Mouse (Mus musculus) common myeloid progenitor, adult 5-6 weeks (primary cell): ENCODE data around the gene Lyrm7. TPM values are rescaled to one million over a fixed set of nuclear protein-coding genes. Genes with fewer than 3 reads are reported as not detected.
"Not testable (repeated sequence)": the region's sequence is repeated elsewhere in the genome, so short reads cannot be mapped to it uniquely, and the experiment has no call there.

Source experiments
- ATAC-seq: replicated peaks from 2 replicates; pipeline ENCODE4 v1.8.0; 2016; ENCODE audit warnings: low read depth, mild to moderate bottlenecking, moderate TSS enrichment, inconsistent platforms; ENCODE audit not compliant: poor library complexity, severe bottlenecking
- total RNA-seq: library from RNA; stranded (forward); fragments of 200-1000, 187-1606 nt; gene quantifications from 2 replicates; pipeline ENCODE4 v1.2.3, GENCODE M21; 2017

Lyrm7 gene
- 0.63 and 16.5 TPM in 2 replicates for total RNA-seq

GRCm38 (mm10) chr11:54860256-54861038, at the start of gene Lyrm7:
Gene Lyrm7, minus strand, starts transcription at chr11:54860916.
- ATAC-seq: peak; percentile 96

GRCm38 (mm10) chr11:54910081-54910665, 49.5 kb upstream of the Lyrm7 start:
- no peak for ATAC-seq

GRCm38 (mm10) chr11:54909273-54909672, 48.6 kb upstream of the Lyrm7 start:
- ATAC-seq: no peak

GRCm38 (mm10) chr11:54907259-54907658, 46.5 kb upstream of the Lyrm7 start:
- no peak for ATAC-seq

GRCm38 (mm10) chr11:54906466-54906865, 45.8 kb upstream of the Lyrm7 start:
- ATAC-seq: no peak

- no peak for ATAC-seq
Measured at GRCm38 (mm10) chr11:54905931-54906330, 45.2 kb upstream of the Lyrm7 start.

GRCm38 (mm10) chr11:54905086-54905485, 44.4 kb upstream of the Lyrm7 start:
- ATAC-seq: no peak

- no peak for ATAC-seq
Measured at GRCm38 (mm10) chr11:54903940-54904706, 43.4 kb upstream of the Lyrm7 start.

GRCm38 (mm10) chr11:54903339-54903738, 42.6 kb upstream of the Lyrm7 start:
- no peak for ATAC-seq

GRCm38 (mm10) chr11:54902333-54903323, 41.9 kb upstream of the Lyrm7 start, which contains the start of gene Gpx3:
Gene Gpx3, plus strand, starts transcription at chr11:54902453.
- peak; percentile 82 for ATAC-seq

GRCm38 (mm10) chr11:54899657-54900056, 38.9 kb upstream of the Lyrm7 start:
- ATAC-seq: no peak

GRCm38 (mm10) chr11:54897470-54897869, 36.8 kb upstream of the Lyrm7 start:
- no peak for ATAC-seq

GRCm38 (mm10) chr11:54896646-54897045, 35.9 kb upstream of the Lyrm7 start:
- not testable (repeated sequence) for ATAC-seq

GRCm38 (mm10) chr11:54894589-54894988, 33.9 kb upstream of the Lyrm7 start:
- ATAC-seq: no peak

GRCm38 (mm10) chr11:54892091-54892490, 31.4 kb upstream of the Lyrm7 start:
- ATAC-seq: no peak

- no peak for ATAC-seq
Measured at GRCm38 (mm10) chr11:54891341-54891740, 30.6 kb upstream of the Lyrm7 start.

GRCm38 (mm10) chr11:54887927-54888326, 27.2 kb upstream of the Lyrm7 start:
- ATAC-seq: no peak

GRCm38 (mm10) chr11:54885406-54885805, 24.7 kb upstream of the Lyrm7 start:
- no peak for ATAC-seq

GRCm38 (mm10) chr11:54884937-54885336, 24.2 kb upstream of the Lyrm7 start:
- peak; percentile 53 for ATAC-seq
